Mouse (Mus musculus) hindbrain, embryonic 15.5 days (tissue): ENCODE measurements around the gene Kcnma1. TPM values are rescaled to one million over a fixed set of nuclear protein-coding genes. Genes with fewer than 3 reads are reported as not detected.

Experiments used
- ATAC-seq: fragments of 200-750 bp; cut with Nextera tagmentation; 2 replicates; pipeline ENCODE4 v1.8.0; 2017; ENCODE audit warnings: low read depth, moderate number of reproducible peaks, moderate TSS enrichment; ENCODE audit not compliant: low FRiP score
- H3K27ac ChIP-seq: fragments of 300-500 bp; sonication (generic); replicated peaks from 2 replicates; pipeline ENCODE4 v1.5.1; 2015; ENCODE audit warnings: mild to moderate bottlenecking, inconsistent platforms
- H3K27me3 ChIP-seq: fragments of 300-500 bp; sonication (generic); 2 replicates; pipeline ENCODE4 v1.6.1; 2015; ENCODE audit warnings: control low read depth, inconsistent platforms
- H3K36me3 ChIP-seq: fragments of 300-500 bp; sonication (generic); 2 replicates; pipeline ENCODE4 v1.6.1; 2015; ENCODE audit warnings: control low read depth, inconsistent platforms
- H3K4me1 ChIP-seq: fragments of 300-500 bp; sonication (generic); replicated peaks from 2 replicates; pipeline ENCODE4 v1.6.1; 2015; ENCODE audit warnings: control low read depth, inconsistent platforms
- H3K4me2 ChIP-seq: fragments of 300-500 bp; sonication (generic); 2 replicates; pipeline ENCODE4 v1.6.1; 2015; ENCODE audit warnings: moderate library complexity, mild to moderate bottlenecking, inconsistent platforms
- H3K4me3 ChIP-seq: fragments of 300-500 bp; sonication (generic); 2 replicates; pipeline ENCODE4 v1.5.1; 2015; ENCODE audit warnings: mild to moderate bottlenecking, inconsistent platforms
- H3K9ac ChIP-seq: fragments of 300-500 bp; sonication (generic); 2 replicates; pipeline ENCODE4 v1.6.1; 2015; ENCODE audit warnings: inconsistent platforms
- H3K9me3 ChIP-seq: fragments of 300-500 bp; sonication (generic); 2 replicates; pipeline ENCODE4 v1.6.1; 2016; ENCODE audit warnings: control low read depth, inconsistent platforms
- WGBS: fragments of 180-500 bp; shearing (Covaris S2); methylation state at CpG from one replicate; pipeline ENCODE4 v1.1.7; 2015; 5-methylcytosine and 5-hydroxymethylcytosine counted together
- polyA plus RNA-seq: library from polyadenylated mRNA; unstranded; fragments of >200 nt; fragmentation: Nextera tagmentation; extraction: Ambion mirVana; gene quantifications from 2 replicates; pipeline ENCODE4 v1.2.1, GENCODE M21; 2015

The Kcnma1 gene
- polyA plus RNA-seq, 1 experiment from 2014 or later: 16.6 TPM

GRCm38 (mm10) chr14:23378351-23379087 is 635.8 kb downstream of the Kcnma1 start:
- 0 out of 2 replicates have a peak, but pooled peaks cover 3% of the 10 kb centered on the region for H3K27me3 ChIP-seq
- WGBS: 22% methylated on average over 6 of the region's 6 CpGs
- H3K27ac ChIP-seq: no peak overlapping the region
- peaks cover 10% of the 10 kb centered on the region for H3K4me1 ChIP-seq
- no peak overlapping the region for H3K4me2 ChIP-seq
- ATAC-seq: peak; percentile 59; the same call in 1 of the 2 replicates
- no peak overlapping the region for H3K4me3 ChIP-seq
- no peaks in the 10 kb centered on the region for H3K9me3 ChIP-seq
- H3K36me3 ChIP-seq: no peaks in the 10 kb centered on the region
- no peak overlapping the region for H3K9ac ChIP-seq

- H3K27ac ChIP-seq: no peak overlapping the region
- H3K4me3 ChIP-seq: no peak overlapping the region
- WGBS: 62% methylated on average over 3 of the region's 3 CpGs
- ATAC-seq: no peak
- H3K4me1 ChIP-seq: no peaks in the 10 kb centered on the region
- H3K36me3 ChIP-seq: 0 out of 2 replicates have a peak, but pooled peaks cover 3% of the 10 kb centered on the region
- H3K4me2 ChIP-seq: no peak overlapping the region
- no peaks in the 10 kb centered on the region for H3K27me3 ChIP-seq
- no peaks in the 10 kb centered on the region for H3K9me3 ChIP-seq
- H3K9ac ChIP-seq: no peak overlapping the region
Observed at GRCm38 (mm10) chr14:23372021-23372420, 642.3 kb downstream of the Kcnma1 start.

GRCm38 (mm10) chr14:23360491-23360995 is 653.7 kb downstream of the Kcnma1 start:
- H3K9ac ChIP-seq: no peak overlapping the region
- no peak overlapping the region for H3K27ac ChIP-seq
- 41% methylated on average over 11 of the region's 11 CpGs for WGBS
- no peak for ATAC-seq
- H3K27me3 ChIP-seq: no peaks in the 10 kb centered on the region
- no peaks in the 10 kb centered on the region; the same call in 1 of the 2 replicates for H3K4me1 ChIP-seq
- H3K36me3 ChIP-seq: no peaks in the 10 kb centered on the region
- no peak overlapping the region for H3K4me3 ChIP-seq
- no peaks in the 10 kb centered on the region for H3K9me3 ChIP-seq
- H3K4me2 ChIP-seq: no peak overlapping the region

GRCm38 (mm10) chr14:23358776-23359175 is 655.5 kb downstream of the Kcnma1 start:
- no peak overlapping the region for H3K4me2 ChIP-seq
- no peaks in the 10 kb centered on the region for H3K27me3 ChIP-seq
- H3K36me3 ChIP-seq: no peaks in the 10 kb centered on the region
- no peaks in the 10 kb centered on the region for H3K9me3 ChIP-seq
- no peak overlapping the region for H3K4me3 ChIP-seq
- 94% methylated on average over 6 of the region's 6 CpGs for whole genome bisulfite sequencing
- H3K9ac ChIP-seq: no peak overlapping the region
- ATAC-seq: no peak
- no peak overlapping the region for H3K27ac ChIP-seq
- no peaks in the 10 kb centered on the region; the same call in 1 of the 2 replicates for H3K4me1 ChIP-seq

- no peak for ATAC-seq
- no peaks in the 10 kb centered on the region for H3K27me3 ChIP-seq
- no peak overlapping the region for H3K9ac ChIP-seq
- no peaks in the 10 kb centered on the region for H3K36me3 ChIP-seq
- H3K27ac ChIP-seq: no peak overlapping the region
- H3K4me1 ChIP-seq: no peaks in the 10 kb centered on the region; the same call in 1 of the 2 replicates
- H3K4me3 ChIP-seq: no peak overlapping the region
- no peaks in the 10 kb centered on the region for H3K9me3 ChIP-seq
- 81% methylated on average over 8 of the region's 8 CpGs for WGBS
- H3K4me2 ChIP-seq: no peak overlapping the region
Observed at GRCm38 (mm10) chr14:23357529-23358278, 656.6 kb downstream of the Kcnma1 start.

GRCm38 (mm10) chr14:23326786-23327185 is 687.5 kb downstream of the Kcnma1 start:
- no peaks in the 10 kb centered on the region for H3K9me3 ChIP-seq
- WGBS: 73% methylated on average over 3 of the region's 3 CpGs
- no peak overlapping the region for H3K4me3 ChIP-seq
- H3K27ac ChIP-seq: no peak overlapping the region
- H3K36me3 ChIP-seq: no peaks in the 10 kb centered on the region
- H3K4me2 ChIP-seq: no peak overlapping the region
- no peak for ATAC-seq
- H3K27me3 ChIP-seq: no peaks in the 10 kb centered on the region
- no peaks in the 10 kb centered on the region for H3K4me1 ChIP-seq
- no peak overlapping the region for H3K9ac ChIP-seq

GRCm38 (mm10) chr14:23305288-23305687 is 709.0 kb downstream of the Kcnma1 start:
- WGBS: 86% methylated on average over 5 of the region's 5 CpGs
- Histone ChIP-seq H3K4me2 (no peak overlapping the region), H3K27ac (no peak overlapping the region), H3K4me1 (no peaks in the 10 kb centered on the region), H3K9ac (no peak overlapping the region), H3K27me3 (no peaks in the 10 kb centered on the region), H3K36me3 (no peaks in the 10 kb centered on the region), H3K9me3 (no peaks in the 10 kb centered on the region), H3K4me3 (no peak overlapping the region)
- ATAC-seq: no peak

- no peak for ATAC-seq
Observed at GRCm38 (mm10) chr14:23300443-23300842, 713.8 kb downstream of the Kcnma1 start.

GRCm38 (mm10) chr14:23290634-23291033 is 723.7 kb downstream of the Kcnma1 start:
- Histone ChIP-seq H3K4me2 (no peak overlapping the region), H3K4me1 (no peaks in the 10 kb centered on the region), H3K4me3 (no peak overlapping the region), H3K27me3 (no peaks in the 10 kb centered on the region), H3K9me3 (no peaks in the 10 kb centered on the region), H3K9ac (no peak overlapping the region), H3K27ac (no peak overlapping the region), H3K36me3 (no peaks in the 10 kb centered on the region)
- 79% methylated on average over 2 of the region's 2 CpGs for whole genome bisulfite sequencing
- ATAC-seq: no peak

More at GRCm38 (mm10) chr14:23300443-23300842, 713.8 kb downstream of the Kcnma1 start:
- Histone ChIP-seq H3K36me3 (no peaks in the 10 kb centered on the region), H3K27ac (no peak overlapping the region), H3K27me3 (no peaks in the 10 kb centered on the region), H3K9me3 (no peaks in the 10 kb centered on the region), H3K4me2 (no peak overlapping the region), H3K4me1 (no peaks in the 10 kb centered on the region), H3K9ac (no peak overlapping the region), H3K4me3 (no peak overlapping the region)
- 95% methylated on average over 2 of the region's 2 CpGs for WGBS

- H3K36me3 ChIP-seq: no peaks in the 10 kb centered on the region
- H3K4me1 ChIP-seq: no peaks in the 10 kb centered on the region
- no peaks in the 10 kb centered on the region for H3K9me3 ChIP-seq
- H3K4me2 ChIP-seq: no peak overlapping the region
- no peak overlapping the region for H3K4me3 ChIP-seq
- H3K9ac ChIP-seq: no peak overlapping the region
- WGBS: 51% methylated on average over 4 of the region's 4 CpGs
- H3K27me3 ChIP-seq: no peaks in the 10 kb centered on the region
- H3K27ac ChIP-seq: no peak overlapping the region
- no peak for ATAC-seq
Observed at GRCm38 (mm10) chr14:23266554-23267309, 747.6 kb downstream of the Kcnma1 start.

- no peaks in the 10 kb centered on the region for H3K27me3 ChIP-seq
- H3K9ac ChIP-seq: no peak overlapping the region
- no peaks in the 10 kb centered on the region for H3K9me3 ChIP-seq
- H3K4me2 ChIP-seq: no peak overlapping the region
- 79% methylated on average over 4 of the region's 4 CpGs for WGBS
- no peaks in the 10 kb centered on the region for H3K36me3 ChIP-seq
- no peak for ATAC-seq
- H3K27ac ChIP-seq: no peak overlapping the region
- no peak overlapping the region for H3K4me3 ChIP-seq
- no peaks in the 10 kb centered on the region for H3K4me1 ChIP-seq
Observed at GRCm38 (mm10) chr14:23253154-23253553, 761.1 kb downstream of the Kcnma1 start.
